Mouse (Mus musculus) lung, adult 10 weeks (tissue): ENCODE data around the gene Lrrc56. TPM values are rescaled to one million over a fixed set of nuclear protein-coding genes. Genes with fewer than 3 reads are reported as not detected.

ENCODE experiments used
- polyA plus RNA-seq: library from polyadenylated mRNA; stranded (reverse); fragments of 350-450 nt; fragmentation: Illumina TruSeq; extraction: RNeasy Lipid Tissue Mini Kit (QIAGEN cat#74804); gene quantifications from one replicate; pipeline ENCODE4 v1.2.3, GENCODE M21; 2014; ENCODE audit warnings: low read depth, low replicate concordance; ENCODE audit not compliant: insufficient read depth

Lrrc56 gene
- polyA plus RNA-seq = 7.3 TPM

GRCm38 (mm10) chr7:141193948-141194347 lies at the start of gene Lrrc56, which contains the start of gene Hras:
Gene Lrrc56, plus strand, starts transcription at chr7:141194157.
Gene Hras, minus strand, starts transcription at chr7:141194005.

GRCm38 (mm10) chr7:141172116-141173006 lies 21.6 kb upstream of the Lrrc56 start, which contains the start of gene Rnh1:
Gene Rnh1, minus strand, starts transcription at chr7:141172857.

DNA sequence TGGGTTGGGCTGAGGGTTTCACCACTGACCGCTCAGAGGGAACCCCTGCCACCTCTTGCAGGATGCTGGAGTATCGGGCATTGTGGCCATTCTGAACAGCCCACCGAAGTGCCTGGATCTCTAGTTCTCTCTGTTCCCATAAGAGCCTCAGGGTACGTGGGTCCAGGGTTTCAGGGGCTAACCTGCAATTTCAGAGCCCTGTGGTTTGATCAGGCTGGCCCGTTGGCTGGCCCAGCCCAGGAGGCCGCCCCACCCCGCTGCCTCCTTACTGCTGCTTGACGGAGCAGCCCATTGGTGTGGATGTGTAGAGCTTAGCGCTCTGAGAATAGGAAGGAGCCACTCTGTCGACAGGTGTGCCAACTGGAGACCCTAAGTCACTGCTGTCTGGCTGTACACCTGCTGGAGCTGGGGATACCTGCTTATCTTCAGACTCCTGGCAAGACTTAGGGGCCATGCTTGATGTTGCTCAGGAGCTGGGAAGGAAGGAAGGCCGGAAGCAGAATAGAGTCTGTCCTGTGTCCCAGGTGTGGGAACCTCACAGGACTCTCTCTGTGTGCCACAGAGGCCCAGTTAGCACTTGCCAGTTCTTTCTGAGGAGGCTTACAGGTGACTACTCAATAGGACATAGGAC lies 19.8 kb downstream of the Lrrc56 start, which contains the start of gene Lmntd2:
Lmntd2 (minus strand) TSS at position 476 of the 631 bp plus-strand sequence.

GRCm38 (mm10) chr7:141215101-141215879 lies 21.3 kb downstream of the Lrrc56 start, which contains the start of gene Rassf7:
Gene Rassf7, plus strand, starts transcription at chr7:141215860.

GRCm38 (mm10) chr7:141228279-141229067 lies 34.5 kb downstream of the Lrrc56 start, which contains the start of gene Phrf1:
Gene Phrf1, plus strand, starts transcription at chr7:141228784.

Other genes starting within 250 kb of the Lrrc56 start
- 1.2 TPM for gene Ifitm5, start 243.9 kb upstream of the Lrrc56 start, polyA plus RNA-seq
- gene Gm45717, start 238.2 kb upstream of the Lrrc56 start, polyA plus RNA-seq = not detected
- gene Ifitm2, start 238.2 kb upstream of the Lrrc56 start, polyA plus RNA-seq = 663 TPM
- gene Ifitm1, start 226.9 kb upstream of the Lrrc56 start, polyA plus RNA-seq = 139 TPM
- 811 TPM for gene Ifitm3, start 183.4 kb upstream of the Lrrc56 start, polyA plus RNA-seq
- gene Ifitm6, start 176.2 kb upstream of the Lrrc56 start, polyA plus RNA-seq = 21.7 TPM
- gene Gm17387, start 165.0 kb upstream of the Lrrc56 start, polyA plus RNA-seq = not detected
- not detected for gene B4galnt4, start 133.1 kb upstream of the Lrrc56 start, polyA plus RNA-seq
- gene Pkp3, start 115.9 kb upstream of the Lrrc56 start, polyA plus RNA-seq = 12.5 TPM
- gene Sigirr, start 93.6 kb upstream of the Lrrc56 start, polyA plus RNA-seq = 23.1 TPM
- gene Ano9, start 76.4 kb upstream of the Lrrc56 start, polyA plus RNA-seq = 1.0 TPM
- 14.6 TPM for gene Ptdss2, start 71.8 kb upstream of the Lrrc56 start, polyA plus RNA-seq
- gene Rnh1, start 21.3 kb upstream of the Lrrc56 start, polyA plus RNA-seq = 139 TPM
- 93.0 TPM for gene Hras, start 152 bp upstream of the Lrrc56 start, polyA plus RNA-seq
- 1.0 TPM for gene Lmntd2, start 19.9 kb downstream of the Lrrc56 start, polyA plus RNA-seq
- 55.1 TPM for gene Rassf7, start 21.7 kb downstream of the Lrrc56 start, polyA plus RNA-seq
- gene Phrf1, start 34.6 kb downstream of the Lrrc56 start, polyA plus RNA-seq = 26.6 TPM
- gene Irf7, start 72.3 kb downstream of the Lrrc56 start, polyA plus RNA-seq = 21.8 TPM
- gene Cdhr5, start 82.6 kb downstream of the Lrrc56 start, polyA plus RNA-seq = 0.23 TPM
- not detected for gene Sct, start 85.0 kb downstream of the Lrrc56 start, polyA plus RNA-seq
- not detected for gene Drd4, start 97.8 kb downstream of the Lrrc56 start, polyA plus RNA-seq
- gene Deaf1, start 133.5 kb downstream of the Lrrc56 start, polyA plus RNA-seq = 20.4 TPM
- gene Tmem80, start 133.6 kb downstream of the Lrrc56 start, polyA plus RNA-seq = 25.4 TPM
- gene Eps8l2, start 144.7 kb downstream of the Lrrc56 start, polyA plus RNA-seq = 30.4 TPM
- gene Taldo1, start 198.0 kb downstream of the Lrrc56 start, polyA plus RNA-seq = 203 TPM
- 24.6 TPM for gene Gatd1, start 220.0 kb downstream of the Lrrc56 start, polyA plus RNA-seq
- 0.50 TPM for gene Cend1, start 235.3 kb downstream of the Lrrc56 start, polyA plus RNA-seq
- 12.9 TPM for gene Slc25a22, start 243.7 kb downstream of the Lrrc56 start, polyA plus RNA-seq
- 0.81 TPM for gene Pidd1, start 249.9 kb downstream of the Lrrc56 start, polyA plus RNA-seq